In genomic region chr9:107736185-107736485, GRCm38 (mm10) we compare ENCODE assay signal across 8 mouse cellular contexts. TPM values are rescaled to one million over a fixed set of nuclear protein-coding genes. Genes with fewer than 3 reads are reported as not detected.
DNase-seq lines count a peak whose midpoint lies in the region; ATAC-seq and TF ChIP-seq lines count a peak whose summit lies in the region.

No protein-coding gene starts in this region.

- peak; percentile 14 for DNase-seq in liver
- DNase-seq in liver, postnatal 0 days = no peak
- no peak for DNase-seq in forebrain, embryonic 10.5 days (ENCODE audit: extremely low spot score, low spot score)
- peak; percentile 44 for DNase-seq in neural tube, embryonic 11.5 days (ENCODE audit: low spot score)
- DNase-seq in spleen, adult 18-20 months = no peak

- TF ChIP-seq CTCF in liver, postnatal 0 days (IDR thresholded peaks at IDR 0.05; ENCODE audit: low read depth) = no peak

- no peak overlapping the region for H3K4me2 ChIP-seq in liver, postnatal 0 days (ENCODE audit: low read depth, low read length)
- H3K4me2 ChIP-seq in kidney, embryonic 14.5 days (replicated peaks; ENCODE audit: low read depth, low read length) = peak overlapping the region; percentile 38
- H3K4me2 ChIP-seq in neural tube, embryonic 11.5 days (ENCODE audit: low read depth) = peak overlapping the region; percentile 32

- no peaks in the 10 kb centered on the region for H3K9me3 ChIP-seq in liver, postnatal 0 days (ENCODE audit: low read length)
- no peaks in the 10 kb centered on the region for H3K9me3 ChIP-seq in forebrain, embryonic 10.5 days
- no peaks in the 10 kb centered on the region for H3K9me3 ChIP-seq in kidney, embryonic 14.5 days (ENCODE audit: control insufficient read depth, low read length)
- H3K9me3 ChIP-seq in neural tube, embryonic 11.5 days (ENCODE audit: control insufficient read depth, low read length) = no peaks in the 10 kb centered on the region

- H3K4me1 ChIP-seq in liver, postnatal 0 days (ENCODE audit: insufficient read depth) = no peaks in the 10 kb centered on the region
- peaks cover 46% of the 10 kb centered on the region for H3K4me1 ChIP-seq in forebrain, embryonic 10.5 days
- peaks cover 31% of the 10 kb centered on the region for H3K4me1 ChIP-seq in kidney, embryonic 14.5 days (ENCODE audit: control insufficient read depth, insufficient read depth, low read length)
- H3K4me1 ChIP-seq in neural tube, embryonic 11.5 days (ENCODE audit: control insufficient read depth, insufficient read depth, low read length) = peaks cover 24% of the 10 kb centered on the region

- H3K9ac ChIP-seq in liver, postnatal 0 days (replicated peaks) = no peak overlapping the region
- H3K9ac ChIP-seq in kidney, embryonic 14.5 days (ENCODE audit: low read depth, low read length) = peak overlapping the region; percentile 40; the same call in 1 of the 2 replicates
- peak overlapping the region; percentile 22; the same call in 1 of the 2 replicates for H3K9ac ChIP-seq in neural tube, embryonic 11.5 days (ENCODE audit: low read length)

- no peak for TF ChIP-seq EP300 in liver, postnatal 0 days (IDR thresholded peaks at IDR 0.05; ENCODE audit: low read depth)

- H3K27me3 ChIP-seq in liver, postnatal 0 days (ENCODE audit: insufficient read depth, low read length) = peaks cover 20% of the 10 kb centered on the region
- H3K27me3 ChIP-seq in forebrain, embryonic 10.5 days (ENCODE audit: poor library complexity, severe bottlenecking) = peaks cover 28% of the 10 kb centered on the region
- no peaks in the 10 kb centered on the region for H3K27me3 ChIP-seq in kidney, embryonic 14.5 days (ENCODE audit: control insufficient read depth, insufficient read depth, low read length)
- H3K27me3 ChIP-seq in neural tube, embryonic 11.5 days (ENCODE audit: control insufficient read depth, insufficient read depth, low read length) = peaks cover 13% of the 10 kb centered on the region

- H3K27ac ChIP-seq in liver, postnatal 0 days (ENCODE audit: low read depth) = no peak overlapping the region
- H3K27ac ChIP-seq in forebrain, embryonic 10.5 days = peak overlapping the region; percentile 80
- peak overlapping the region; percentile 85 for H3K27ac ChIP-seq in kidney, embryonic 14.5 days (ENCODE audit: low read depth, low read length)
- no peak overlapping the region for H3K27ac ChIP-seq in neural tube, embryonic 11.5 days (ENCODE audit: low read depth, low read length)

- H3K4me3 ChIP-seq in liver, postnatal 0 days (ENCODE audit: low read depth, low read length) = no peak overlapping the region
- H3K4me3 ChIP-seq in forebrain, embryonic 10.5 days = peak overlapping the region; percentile 37
- H3K4me3 ChIP-seq in kidney, embryonic 14.5 days (ENCODE audit: low read length) = 0 out of 2 replicates have a peak overlapping the region, but pooled peaks have one; percentile 2
- no peak overlapping the region for H3K4me3 ChIP-seq in neural tube, embryonic 11.5 days (ENCODE audit: low read depth, low read length)

- peaks cover 24% of the 10 kb centered on the region for H3K36me3 ChIP-seq in liver, postnatal 0 days (replicated peaks; ENCODE audit: insufficient read depth, low read length)
- H3K36me3 ChIP-seq in forebrain, embryonic 10.5 days (replicated peaks) = peaks cover 31% of the 10 kb centered on the region
- peaks cover 29% of the 10 kb centered on the region for H3K36me3 ChIP-seq in kidney, embryonic 14.5 days (ENCODE audit: control insufficient read depth, insufficient read depth, low read length)
- H3K36me3 ChIP-seq in neural tube, embryonic 11.5 days (ENCODE audit: control insufficient read depth, insufficient read depth, low read length) = peaks cover 7% of the 10 kb centered on the region

- 2% methylated on average over 7 of the region's 7 CpGs for WGBS in liver, postnatal 0 days (ENCODE audit: insufficient replicate concordance)
- under 1% methylated on average over 7 of the region's 7 CpGs for WGBS in forebrain, embryonic 10.5 days
- under 1% methylated on average over 7 of the region's 7 CpGs for WGBS in kidney, embryonic 14.5 days
- 2% methylated on average over 7 of the region's 7 CpGs for WGBS in neural tube, embryonic 11.5 days

- ATAC-seq in liver, postnatal 0 days = no peak
- peak; percentile 78 for ATAC-seq in kidney, embryonic 14.5 days (ENCODE audit: low FRiP score, low TSS enrichment)
- ATAC-seq in neural tube, embryonic 11.5 days (ENCODE audit: insufficient read depth, low FRiP score, low TSS enrichment) = no peak
- ATAC-seq in megakaryocyte-erythroid progenitor cell, adult 5-6 weeks (replicated peaks; ENCODE audit: low FRiP score, low TSS enrichment, poor library complexity, severe bottlenecking) = no peak
- ATAC-seq in monocyte, adult 5-6 weeks (replicated peaks; ENCODE audit: insufficient number of reproducible peaks, low FRiP score, low TSS enrichment, poor library complexity, severe bottlenecking) = no peak

RNA-seq across cellular contexts. Expression of gene Sema3f, which starts 25.9 kb away (rescaled TPM):
- 0.76 and 1.1 TPM in 2 replicates for polyA plus RNA-seq in liver, postnatal 0 days (2015; fragmentation: Nextera tagmentation; extraction: Ambion mirVana)
- 10.0 and 11.2 TPM in 2 replicates for polyA plus RNA-seq in forebrain, embryonic 10.5 days (2016; fragmentation: Nextera tagmentation; extraction: Ambion mirVana)
- 32.4 and 38.4 TPM in 2 replicates for polyA plus RNA-seq in kidney, embryonic 14.5 days (2014; fragmentation: Nextera tagmentation; extraction: Ambion mirVana)
- polyA plus RNA-seq in neural tube, embryonic 11.5 days (2014; fragmentation: Nextera tagmentation; extraction: Ambion mirVana) = 15.3 and 17.0 TPM in 2 replicates
- total RNA-seq in megakaryocyte-erythroid progenitor cell, adult 5-6 weeks (2014; fragmentation: Nextera tagmentation) = 0.94 TPM in 1 of 2 replicates, not detected in the other
- total RNA-seq in megakaryocyte-erythroid progenitor cell, adult 5-6 weeks (2017) = not detected in 2 replicates
- not detected in 3 replicates for total RNA-seq in monocyte, adult 5-6 weeks (2017)

RNA-seq across cellular contexts. Expression of gene Rbm5, which starts 34.7 kb away (rescaled TPM):
- 37.8 and 41.7 TPM in 2 replicates for polyA plus RNA-seq in liver, postnatal 0 days (2015; fragmentation: Nextera tagmentation; extraction: Ambion mirVana)
- polyA plus RNA-seq in forebrain, embryonic 10.5 days (2016; fragmentation: Nextera tagmentation; extraction: Ambion mirVana) = 185 and 192 TPM in 2 replicates
- 128 and 193 TPM in 2 replicates for polyA plus RNA-seq in kidney, embryonic 14.5 days (2014; fragmentation: Nextera tagmentation; extraction: Ambion mirVana)
- polyA plus RNA-seq in neural tube, embryonic 11.5 days (2014; fragmentation: Nextera tagmentation; extraction: Ambion mirVana) = 196 and 197 TPM in 2 replicates
- 172 and 186 TPM in 2 replicates for total RNA-seq in megakaryocyte-erythroid progenitor cell, adult 5-6 weeks (2014; fragmentation: Nextera tagmentation)
- 236 and 244 TPM in 2 replicates for total RNA-seq in megakaryocyte-erythroid progenitor cell, adult 5-6 weeks (2017)
- 339 to 489 TPM (median 412 TPM) in 3 replicates for total RNA-seq in monocyte, adult 5-6 weeks (2017)

RNA-seq across cellular contexts. Expression of gene Gnat1, which starts 56.6 kb away (rescaled TPM):
- polyA plus RNA-seq in liver, postnatal 0 days (2015; fragmentation: Nextera tagmentation; extraction: Ambion mirVana) = 5.8 and 6.2 TPM in 2 replicates
- polyA plus RNA-seq in forebrain, embryonic 10.5 days (2016; fragmentation: Nextera tagmentation; extraction: Ambion mirVana) = 3.9 and 4.1 TPM in 2 replicates
- polyA plus RNA-seq in kidney, embryonic 14.5 days (2014; fragmentation: Nextera tagmentation; extraction: Ambion mirVana) = 4.7 and 5.3 TPM in 2 replicates
- 1.9 and 2.4 TPM in 2 replicates for polyA plus RNA-seq in neural tube, embryonic 11.5 days (2014; fragmentation: Nextera tagmentation; extraction: Ambion mirVana)
- total RNA-seq in megakaryocyte-erythroid progenitor cell, adult 5-6 weeks (2014; fragmentation: Nextera tagmentation) = not detected in 2 replicates
- total RNA-seq in megakaryocyte-erythroid progenitor cell, adult 5-6 weeks (2017) = 5.3 TPM in 1 of 2 replicates, not detected in the other
- 1.8 TPM in 1 of 3 replicates, not detected in the others for total RNA-seq in monocyte, adult 5-6 weeks (2017)

Comparison
In these comparisons a context has a peak if more than half of its experiments do, and no peak if none do; other contexts are left out.
1. DNase-seq: peak in liver (single experiment) and neural tube, embryonic 11.5 days (single experiment); none in liver, postnatal 0 days (single experiment), forebrain, embryonic 10.5 days (single experiment) and spleen, adult 18-20 months (0 of 2).
2. H3K27ac ChIP-seq: peak in forebrain, embryonic 10.5 days (single experiment) and kidney, embryonic 14.5 days (single experiment); none in liver, postnatal 0 days (single experiment) and neural tube, embryonic 11.5 days (single experiment).
3. H3K4me3 ChIP-seq: peak in forebrain, embryonic 10.5 days (single experiment) and kidney, embryonic 14.5 days (single experiment); none in liver, postnatal 0 days (single experiment) and neural tube, embryonic 11.5 days (single experiment).